Mouse (Mus musculus) left cerebral cortex, postnatal 14 days (tissue): Measurements from ENCODE around the gene Cyp2s1. TPM values are rescaled to one million over a fixed set of nuclear protein-coding genes. Genes with fewer than 3 reads are reported as not detected.

Source experiments
- microRNA-seq, 2 experiments: library from miRNA; unstranded; fragments of <30 nt; microRNA quantifications; one replicate each; pipeline ENCODE4 v1.2.0; 2022
- total RNA-seq, 2 experiments: library from RNA; stranded (reverse); gene quantifications; 2 replicates each; pipeline ENCODE4 v1.2.3; 2021

Gene Cyp2s1
- total RNA-seq, 2 experiments from 2014 or later, result 3.5 to 4.6 TPM

Small RNAs within 50 kb of the gene (microRNA-seq; reads per million reads assigned to microRNA genes)
- 0 reads per million in 2 experiments for gene Gm24865

Other genes starting within 250 kb of the Cyp2s1 start
- not detected for gene Erich4, start 201.0 kb downstream of the Cyp2s1 start, total RNA-seq
- 10 to 100 TPM; 35.7 to 39.6 TPM for gene Dmac2, start 197.5 kb downstream of the Cyp2s1 start, total RNA-seq
- 1 to 10 TPM in 1 of 2 experiments, under 1 TPM in 1; 0.91 to 1.0 TPM for gene B3gnt8, start 190.3 kb downstream of the Cyp2s1 start, total RNA-seq
- gene Bckdha, start 157.9 kb downstream of the Cyp2s1 start, total RNA-seq, result 10 to 100 TPM; 32.0 to 32.7 TPM
- gene Exosc5, start 157.7 kb downstream of the Cyp2s1 start, total RNA-seq, result 10 to 100 TPM; 22.6 to 23.9 TPM
- 10 to 100 TPM; 40.2 to 48.8 TPM for gene Tmem91, start 141.7 kb downstream of the Cyp2s1 start, total RNA-seq
- gene B9d2, start 136.1 kb downstream of the Cyp2s1 start, total RNA-seq, result 10 to 100 TPM; 25.5 to 30.1 TPM
- gene Tgfb1, start 129.9 kb downstream of the Cyp2s1 start, total RNA-seq, result 10 to 100 TPM; 10.9 to 11.1 TPM
- gene Ccdc97, start 97.8 kb downstream of the Cyp2s1 start, total RNA-seq, result 10 to 100 TPM; 56.2 to 56.7 TPM
- gene Hnrnpul1, start 62.2 kb downstream of the Cyp2s1 start, total RNA-seq, result 100 to 1,000 TPM; 102 to 103 TPM
- 10 to 100 TPM; 35.9 to 38.8 TPM for gene Axl, start 28.2 kb downstream of the Cyp2s1 start, total RNA-seq
- gene Cyp2b10, start 80.7 kb upstream of the Cyp2s1 start, total RNA-seq, result under 1 TPM; 0.27 to 0.44 TPM
- not detected for gene Cyp2b13, start 244.6 kb upstream of the Cyp2s1 start, total RNA-seq